Mouse (Mus musculus) gastrocnemius, adult 8-10 months (tissue): ENCODE data around the gene Fbxw8. TPM values are rescaled to one million over a fixed set of nuclear protein-coding genes. Genes with fewer than 3 reads are reported as not detected.

Experiments
- DNase-seq, 2 experiments: peaks; one replicate each; pipeline ENCODE4 v3.0.0; 2022; ENCODE audit warnings: low spot score in 2 of 2
- total RNA-seq, 4 experiments: library from RNA; stranded (reverse); gene quantifications; 2 replicates each; pipeline ENCODE4 v1.2.4; 2022

The Fbxw8 gene
- total RNA-seq, 4 experiments from 2014 or later: 17.7 to 23.7 (median 19.0) TPM

DNA sequence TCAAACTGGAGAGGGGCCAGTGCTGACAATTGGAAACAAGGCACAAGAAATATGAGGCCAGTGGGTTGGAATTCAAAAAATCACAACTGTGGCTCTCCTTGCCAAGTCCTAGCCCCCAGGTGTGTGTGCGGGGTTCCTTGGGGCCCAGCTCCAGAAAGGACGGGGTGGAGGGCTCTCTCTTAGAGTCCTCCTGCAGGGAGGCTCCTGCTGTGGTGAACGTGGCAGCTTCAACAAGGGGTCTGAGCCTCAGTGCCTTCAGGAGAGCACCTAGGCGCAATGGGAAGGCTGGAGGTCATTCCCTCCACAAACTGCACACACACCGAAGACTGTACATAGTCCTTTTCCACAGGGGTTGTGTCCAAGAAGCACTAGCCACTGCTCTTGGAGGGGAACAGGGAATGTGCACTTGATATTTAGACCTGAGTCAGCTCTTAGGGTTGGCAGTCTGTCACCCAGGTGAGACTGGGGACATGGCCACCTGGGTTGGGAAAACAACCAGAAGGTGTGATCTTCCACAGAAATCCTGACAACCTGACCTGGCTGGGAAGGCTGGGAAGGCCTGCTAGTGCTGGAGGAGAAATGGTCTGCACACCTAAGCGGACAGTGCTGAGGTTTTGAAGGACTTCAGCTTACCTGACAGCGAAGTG is 46.3 kb downstream of the Fbxw8 start:
- DNase-seq: no peak

- DNase-seq: no peak
Measured at GRCm38 (mm10) chr5:118108124-118108793, 47.0 kb downstream of the Fbxw8 start.

GRCm38 (mm10) chr5:118106667-118107066 is 48.6 kb downstream of the Fbxw8 start:
- DNase-seq: no peak

DNA sequence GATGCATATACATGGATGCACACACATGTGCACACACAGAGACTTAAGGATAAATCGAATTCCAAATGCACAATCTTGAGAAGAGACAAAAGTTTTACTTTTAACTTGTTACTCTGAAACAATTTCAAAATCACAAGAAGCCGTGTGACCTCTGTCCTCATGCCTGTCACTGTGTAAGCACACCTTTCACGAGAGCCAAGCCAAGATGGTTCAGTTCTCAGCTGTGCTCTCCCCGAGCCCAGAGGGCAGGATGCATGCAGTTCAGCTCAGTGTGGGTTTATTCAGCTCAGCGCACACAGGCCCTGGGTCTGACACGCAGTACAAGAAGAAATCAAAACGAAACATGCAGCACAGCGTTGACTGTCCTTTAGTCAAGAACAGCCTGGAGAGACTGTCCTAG is 49.7 kb downstream of the Fbxw8 start:
- no peak for DNase-seq

DNA sequence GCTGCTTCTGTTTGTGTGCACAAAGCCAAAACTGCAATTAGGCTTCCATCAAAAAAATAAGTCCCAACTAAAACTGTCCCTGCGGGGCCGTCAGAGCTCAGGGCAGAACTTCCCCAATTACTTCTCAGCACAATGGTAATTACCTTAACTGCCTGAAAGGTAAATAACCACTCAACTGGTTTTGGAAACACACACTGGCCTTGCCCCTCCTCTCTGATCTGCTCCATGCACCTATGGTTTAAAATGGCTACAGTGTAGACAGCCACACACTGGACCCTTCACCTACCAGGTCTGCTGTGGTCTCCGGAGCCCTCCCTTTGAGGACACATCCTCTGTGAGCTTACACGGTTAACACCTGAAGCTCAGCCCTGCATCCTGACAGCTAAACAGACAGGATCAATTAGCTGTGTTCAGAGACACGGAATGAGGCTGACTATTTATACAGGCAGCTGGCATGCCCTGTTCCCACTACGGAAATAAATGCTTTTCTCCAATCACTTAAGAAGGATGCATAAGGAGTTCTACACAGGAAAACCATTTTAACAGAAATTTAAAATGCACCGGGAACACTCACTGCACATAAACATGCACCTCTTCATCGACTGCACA is 55.3 kb downstream of the Fbxw8 start:
- no peak for DNase-seq

DNA sequence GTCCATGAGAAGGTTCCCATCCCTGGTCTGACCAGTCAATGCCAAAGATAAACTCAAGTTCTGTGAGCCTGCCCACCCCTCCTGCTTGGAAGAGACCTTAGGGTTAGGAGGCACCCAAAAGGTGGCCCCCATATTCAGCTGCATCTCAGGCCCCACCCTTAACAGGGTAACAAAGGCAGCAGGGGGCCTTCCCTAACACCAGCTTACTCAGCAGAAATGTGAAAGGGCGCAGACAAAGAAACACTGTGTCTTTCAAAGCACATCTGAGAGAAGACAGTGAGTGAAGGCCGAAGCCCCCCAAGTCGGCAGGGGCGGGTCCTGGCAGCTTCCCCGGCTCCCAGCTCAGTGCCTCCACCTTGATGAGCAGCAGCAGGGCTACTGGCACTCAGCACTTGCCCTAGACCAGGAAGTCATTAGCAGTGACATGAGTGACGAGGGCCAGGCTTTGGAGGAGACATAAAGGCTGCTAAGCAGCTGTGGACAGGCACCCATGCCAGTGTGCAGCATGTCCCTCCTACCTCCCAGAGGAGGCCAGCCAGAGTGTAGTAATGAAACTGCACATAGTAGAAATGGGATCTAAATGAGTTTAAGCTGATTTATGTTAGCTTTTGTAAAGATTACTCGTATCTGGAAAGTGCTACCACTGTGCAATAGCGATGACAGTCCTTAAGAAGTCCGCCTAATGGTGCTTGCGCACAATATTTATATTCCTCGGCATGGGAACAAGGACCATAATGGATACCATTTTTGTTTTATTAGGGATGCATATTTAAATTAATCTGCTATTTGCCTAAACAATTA is 56.0 kb downstream of the Fbxw8 start:
- no peak for DNase-seq

GRCm38 (mm10) chr5:118096317-118096716 is 58.9 kb downstream of the Fbxw8 start:
- no peak for DNase-seq

- DNase-seq: no peak
Measured at GRCm38 (mm10) chr5:118095849-118096248, 59.4 kb downstream of the Fbxw8 start.

GRCm38 (mm10) chr5:118095433-118095832 is 59.8 kb downstream of the Fbxw8 start:
- no peak for DNase-seq

DNA sequence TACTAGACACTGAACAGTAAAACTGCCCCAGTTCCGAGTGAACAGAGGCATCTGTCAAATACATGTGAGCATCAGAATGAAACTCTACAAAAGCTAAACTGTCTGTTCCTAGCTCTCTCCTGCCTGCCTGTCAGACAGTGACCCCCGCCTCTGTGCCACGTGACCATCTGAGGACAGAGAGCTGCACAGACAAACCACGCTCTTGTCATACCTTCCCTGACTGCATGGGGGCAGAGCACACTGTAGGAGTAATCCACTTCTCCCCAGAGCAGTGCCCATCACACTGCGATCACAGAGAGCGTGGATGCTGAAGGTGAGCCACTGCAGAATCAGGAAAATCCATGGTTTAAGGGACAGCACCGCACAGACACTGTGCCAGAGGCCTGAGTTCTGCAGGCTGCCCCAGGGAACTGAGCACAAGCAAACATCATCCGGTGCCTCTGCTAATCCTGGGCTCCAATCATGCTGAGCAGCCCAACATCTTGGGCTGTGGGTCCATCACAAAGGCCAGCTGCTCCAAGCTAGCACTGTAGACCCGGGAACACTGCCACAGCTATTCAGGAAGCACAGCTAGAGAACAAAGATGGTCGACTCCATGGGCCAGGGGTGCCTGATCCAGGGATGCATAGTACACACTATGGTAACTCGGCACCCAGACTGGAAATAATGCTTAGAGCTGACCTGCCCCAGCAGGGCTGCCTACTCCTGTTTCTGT is 61.8 kb downstream of the Fbxw8 start:
- no peak for DNase-seq

DNA sequence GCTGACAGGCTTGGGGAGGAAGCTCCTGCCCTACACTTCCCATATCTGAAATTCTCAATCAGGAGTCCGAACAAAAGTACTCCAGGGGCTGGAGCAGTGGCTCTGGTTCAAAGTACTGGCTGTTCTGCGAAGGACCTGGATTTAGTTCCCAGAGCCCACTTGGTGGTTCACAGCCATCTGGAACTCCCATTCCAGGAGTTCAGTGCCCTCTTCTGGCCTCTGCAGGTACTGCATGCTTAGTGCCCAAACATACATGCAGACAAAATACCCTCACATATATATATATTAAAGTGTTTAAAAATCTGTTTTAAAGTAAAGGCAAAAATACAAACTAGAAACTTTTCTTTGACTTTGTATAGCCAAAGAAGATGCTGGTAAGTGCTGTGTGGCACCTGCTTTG is 64.4 kb downstream of the Fbxw8 start:
- no peak for DNase-seq

- DNase-seq: no peak
Measured at GRCm38 (mm10) chr5:118090101-118090500, 65.2 kb downstream of the Fbxw8 start.

DNA sequence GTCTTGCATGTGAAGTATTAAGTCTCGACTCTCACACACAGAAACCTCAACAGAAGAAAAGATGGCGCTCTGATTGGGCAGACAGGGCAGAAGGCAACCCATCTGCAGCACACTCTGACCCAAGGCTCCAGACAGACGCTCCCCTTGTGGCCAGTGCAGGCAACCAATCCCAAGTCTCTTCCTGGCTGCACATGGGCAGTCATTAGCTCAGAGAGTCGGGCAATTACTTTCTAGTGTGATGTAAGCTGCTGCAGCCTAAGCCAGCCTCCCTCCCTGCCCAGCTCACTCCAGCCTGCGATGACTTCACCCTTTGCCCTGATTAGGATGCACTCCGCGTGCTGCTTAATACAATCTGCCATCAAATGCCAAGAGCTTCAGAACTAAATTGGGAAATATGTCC is 66.2 kb downstream of the Fbxw8 start:
- DNase-seq: no peak

- DNase-seq: no peak
Measured at GRCm38 (mm10) chr5:118086956-118087355, 68.3 kb downstream of the Fbxw8 start.

GRCm38 (mm10) chr5:118085313-118085712 is 70.0 kb downstream of the Fbxw8 start:
- DNase-seq: no peak

- no peak for DNase-seq
Measured at GRCm38 (mm10) chr5:118084171-118084727, 71.0 kb downstream of the Fbxw8 start.

DNA sequence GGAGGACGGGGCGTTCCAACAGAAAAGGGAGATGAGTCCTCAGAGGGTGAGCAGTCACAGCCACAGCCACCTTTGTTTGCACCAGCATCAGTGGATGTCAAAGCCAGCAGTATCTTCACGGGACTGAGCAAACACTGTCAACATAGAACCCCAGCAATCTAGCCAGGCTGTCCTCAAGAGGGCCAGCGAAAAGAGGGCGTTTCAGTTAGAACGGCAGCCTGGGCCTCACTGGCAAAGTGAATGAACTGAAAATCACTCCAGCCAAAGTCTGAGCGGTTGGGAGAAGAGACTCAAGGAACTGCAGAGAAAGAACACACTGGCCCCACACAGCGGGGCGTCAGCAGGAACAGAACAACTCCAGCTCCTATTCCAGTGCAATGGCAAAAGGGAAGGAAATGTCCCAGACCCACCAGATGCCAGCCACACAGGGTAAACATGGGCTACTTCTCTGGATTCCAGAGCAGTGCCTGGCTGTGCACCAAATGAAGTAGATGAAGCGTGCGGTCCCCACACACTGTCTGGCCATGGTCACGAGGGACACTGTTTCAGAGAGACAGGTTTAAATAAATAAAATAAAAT is 72.1 kb downstream of the Fbxw8 start:
- no peak for DNase-seq

- no peak for DNase-seq
Measured at GRCm38 (mm10) chr5:118081996-118082395, 73.3 kb downstream of the Fbxw8 start.

DNA sequence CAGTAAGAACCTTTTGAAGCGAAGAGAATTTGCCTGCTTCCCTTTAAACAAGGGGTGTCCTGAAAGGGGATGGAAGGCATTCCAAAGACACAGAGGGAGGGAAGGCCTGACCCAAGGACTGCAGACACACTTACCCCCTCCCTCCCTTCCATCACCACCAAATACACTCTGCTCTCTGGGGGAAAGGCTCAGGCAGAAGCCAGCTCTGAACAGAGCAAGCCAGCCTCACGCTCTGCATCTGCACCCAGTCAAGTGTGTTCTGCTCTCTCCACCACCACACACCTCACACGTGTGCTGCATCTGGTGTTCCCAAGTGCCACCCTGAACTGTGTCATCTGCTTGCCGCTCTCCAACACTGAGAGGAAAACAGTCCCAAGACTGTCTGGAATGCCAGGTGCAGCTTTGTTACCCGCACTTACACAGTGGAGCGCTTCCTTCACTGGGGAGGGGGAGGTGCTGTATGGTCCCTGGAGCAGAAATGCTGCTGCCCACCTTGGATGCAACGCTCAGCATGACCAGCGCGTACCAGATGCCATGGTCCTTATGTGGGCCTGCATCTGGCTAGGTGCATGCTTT is 73.8 kb downstream of the Fbxw8 start:
- DNase-seq: no peak

GRCm38 (mm10) chr5:118079839-118080250 is 75.4 kb downstream of the Fbxw8 start:
- DNase-seq: no peak
